Mouse (Mus musculus) liver, postnatal 0 days (tissue): ENCODE results near the gene Ntrk2.

Experiments used
- CTCF ChIP-seq: sonication (generic); IDR thresholded peaks from 2 replicates; pipeline ENCODE4 v1.5.1; 2016; ENCODE audit warnings: antibody characterized with exemption, low read depth
- EP300 ChIP-seq: IDR thresholded peaks from 2 replicates; pipeline ENCODE4 v1.6.1; 2016; ENCODE audit warnings: antibody characterized with exemption, low read depth, mild to moderate bottlenecking

- TF ChIP-seq CTCF, result no peak
- TF ChIP-seq EP300, result no peak
Measured at GRCm38 (mm10) chr13:59173840-59174239, 367.5 kb downstream of the Ntrk2 start.
